Mouse (Mus musculus) brain, embryonic 14.5 days (tissue): ENCODE measurements around the gene Msh5.

Experiments
- CTCF ChIP-seq: fragments of 200-500 bp; IDR thresholded peaks from 2 replicates; pipeline ENCODE4 v1.5.1; 2012; ENCODE audit warnings: inconsistent platforms, mild to moderate bottlenecking, moderate library complexity, borderline replicate concordance; ENCODE audit not compliant: insufficient read depth, insufficient read length; ENCODE audit errors: extremely low read depth
- POLR2A ChIP-seq: fragments of 200-500 bp; IDR thresholded peaks from 2 replicates; pipeline ENCODE4 v1.6.1; 2012; ENCODE audit warnings: mild to moderate bottlenecking, inconsistent platforms, borderline replicate concordance; ENCODE audit not compliant: poor library complexity, insufficient read depth, insufficient read length, severe bottlenecking; ENCODE audit errors: extremely low read depth

DNA sequence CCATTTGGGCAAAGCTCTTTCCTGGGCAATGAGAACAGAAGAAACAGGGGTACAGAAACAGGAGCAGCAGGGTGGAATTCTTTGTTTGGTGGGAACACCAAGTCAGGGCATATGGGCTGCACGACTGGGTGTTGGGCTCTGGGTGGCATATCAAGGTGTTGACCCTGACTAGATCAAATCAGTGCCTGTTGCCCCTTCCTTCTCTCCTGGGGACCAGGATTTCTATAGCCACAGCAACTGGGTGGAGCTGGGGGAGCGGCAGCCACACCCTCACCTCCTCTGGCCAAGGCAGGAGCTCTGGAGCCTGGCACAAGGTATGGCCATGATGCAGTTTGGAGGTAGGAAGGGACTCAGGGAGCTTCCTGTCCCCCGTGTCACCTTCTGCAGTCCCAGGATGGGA lies 28.4 kb downstream of the Msh5 start:
- TF ChIP-seq POLR2A = no peak
- TF ChIP-seq CTCF = no peak
